Mouse (Mus musculus): Measurements from ENCODE around the gene Msx3.

DNA sequence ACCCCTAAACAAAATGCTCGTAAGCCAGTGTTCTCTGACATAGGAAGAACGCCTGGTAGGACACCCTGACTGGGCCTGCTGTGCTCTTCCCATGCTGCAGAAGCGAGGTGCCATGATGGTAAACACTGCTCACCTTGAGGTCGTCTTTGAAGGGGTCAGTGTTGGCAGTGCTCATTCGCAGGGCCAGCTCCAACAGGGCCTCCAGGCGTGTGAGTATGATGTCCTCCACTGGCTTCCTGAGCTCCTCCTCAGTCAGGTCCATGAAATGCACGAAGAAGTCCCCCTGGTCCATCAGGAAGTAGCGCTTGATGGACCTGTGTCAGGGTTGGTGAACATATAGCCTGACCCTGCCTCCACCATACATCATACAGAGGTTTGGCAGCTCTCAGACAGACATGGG, 44.2 kb downstream of the Msx3 start:
- TF ChIP-seq CTCF (IDR thresholded peaks at IDR 0.05; ENCODE audit: insufficient read depth, low read length) (no peak), POLR2A (IDR thresholded peaks at IDR 0.05; ENCODE audit: borderline replicate concordance, extremely low read depth, low read depth, low read length) (no peak)

All from lung, adult 2 months (tissue).